Mouse (Mus musculus) hindbrain, embryonic 11.5 days (tissue): ENCODE measurements around the gene Ptprn. TPM values are rescaled to one million over a fixed set of nuclear protein-coding genes. Genes with fewer than 3 reads are reported as not detected.
A peak's percentile ranks its signal among the peaks of the same experiment; 100 is the strongest.

Experiments
- ATAC-seq: fragments of 200-750 bp; cut with Nextera tagmentation; 2 replicates; pipeline ENCODE4 v1.8.0; 2017; ENCODE audit warnings: mild to moderate bottlenecking, moderate TSS enrichment, moderate library complexity; ENCODE audit not compliant: low FRiP score
- DNase-seq: peaks from one replicate; pipeline ENCODE4 v3.0.0-alpha.2; 2015; ENCODE audit warnings: low spot score
- H3K27ac ChIP-seq: fragments of 300-500 bp; sonication (generic); 2 replicates; pipeline ENCODE4 v1.5.1; 2014; ENCODE audit warnings: mild to moderate bottlenecking, low read depth, low read length
- H3K27me3 ChIP-seq: fragments of 300-500 bp; sonication (generic); 2 replicates; pipeline ENCODE4 v1.6.1; 2014; ENCODE audit warnings: mild to moderate bottlenecking, low read length, moderate library complexity, mixed read lengths; ENCODE audit not compliant: control insufficient read depth, insufficient read depth
- H3K36me3 ChIP-seq: fragments of 300-500 bp; sonication (generic); 2 replicates; pipeline ENCODE4 v1.6.1; 2014; ENCODE audit warnings: mild to moderate bottlenecking, low read length, moderate library complexity, mixed read lengths; ENCODE audit not compliant: control insufficient read depth, insufficient read depth
- H3K4me1 ChIP-seq: fragments of 300-500 bp; sonication (generic); replicated peaks from 2 replicates; pipeline ENCODE4 v1.6.1; 2014; ENCODE audit warnings: low read length, mixed read lengths; ENCODE audit not compliant: control insufficient read depth, insufficient read depth
- H3K4me2 ChIP-seq: fragments of 300-500 bp; sonication (generic); replicated peaks from 2 replicates; pipeline ENCODE4 v1.6.1; 2014; ENCODE audit warnings: mild to moderate bottlenecking, low read depth, low read length
- H3K4me3 ChIP-seq: fragments of 300-500 bp; sonication (generic); 2 replicates; pipeline ENCODE4 v1.5.1; 2014; ENCODE audit warnings: low read depth, low read length
- H3K9ac ChIP-seq: fragments of 300-500 bp; sonication (generic); 2 replicates; pipeline ENCODE4 v1.6.1; 2014; ENCODE audit warnings: low read depth, low read length
- H3K9me3 ChIP-seq: fragments of 300-500 bp; sonication (generic); 2 replicates; pipeline ENCODE4 v1.6.1; 2016; ENCODE audit warnings: low read length; ENCODE audit not compliant: control insufficient read depth
- WGBS: fragments of 180-500 bp; shearing (Covaris S2); extraction: QIAGEN DNeasy Blood & Tissue Kit; methylation state at CpG from one replicate; pipeline ENCODE4 v1.1.7; 2014; 5-methylcytosine and 5-hydroxymethylcytosine counted together
- polyA plus RNA-seq: library from polyadenylated mRNA; unstranded; fragments of >200 nt; fragmentation: Nextera tagmentation; extraction: Ambion mirVana; gene quantifications from 2 replicates; pipeline ENCODE4 v1.2.1, GENCODE M21; 2014

Ptprn gene
- 3.5 and 6.0 TPM in 2 replicates for polyA plus RNA-seq

- no peaks in the 10 kb centered on the region for H3K36me3 ChIP-seq
- 18% methylated on average over 22 of the region's 32 CpGs for WGBS
- peak; percentile 65 for ATAC-seq
- H3K9ac ChIP-seq = peak within 1 kb of the TSS; percentile 46; the same call in 1 of the 2 replicates
- H3K4me3 ChIP-seq = peak within 1 kb of the TSS; percentile 36
- peaks cover 27% of the 10 kb centered on the region for H3K27me3 ChIP-seq
- H3K4me2 ChIP-seq = peak within 1 kb of the TSS; percentile 60
- H3K4me1 ChIP-seq = no peaks in the 10 kb centered on the region
- no peaks in the 10 kb centered on the region for H3K9me3 ChIP-seq
- no peak within 1 kb of the TSS for H3K27ac ChIP-seq
- peak; percentile 52 for DNase-seq
These were observed at the start of gene Ptprn for GRCm38 (mm10) chr1:75264091-75264880. Gene Ptprn (minus strand): TSS chr1:75264502.

DNA sequence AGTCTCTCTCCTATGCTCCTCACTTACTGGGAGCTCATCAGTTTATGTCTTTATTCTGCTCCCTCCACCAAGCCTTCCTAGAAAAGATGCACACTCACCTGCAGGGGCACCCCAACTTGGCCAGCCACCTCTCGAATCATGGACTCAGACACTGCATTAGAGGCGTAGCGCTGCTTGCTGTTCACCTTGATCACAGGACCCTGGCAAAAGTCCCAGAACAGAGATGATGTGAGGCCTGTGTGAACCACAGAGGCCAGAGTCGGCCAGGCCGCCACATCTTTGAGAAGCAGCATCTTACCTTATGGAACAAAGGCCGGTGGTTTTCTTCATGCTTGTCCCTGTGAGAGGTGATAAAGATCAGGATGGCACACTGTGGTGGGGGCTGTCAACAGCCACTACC, 47.4 kb upstream of the Ptprn start:
- no peak for DNase-seq
- H3K4me1 ChIP-seq = 0 out of 2 replicates have a peak, but pooled peaks cover 2% of the 10 kb centered on the region
- WGBS = 97% methylated on average over 6 of the region's 6 CpGs
- ATAC-seq = no peak
- H3K4me2 ChIP-seq = no peak overlapping the region
- no peaks in the 10 kb centered on the region for H3K27me3 ChIP-seq
- no peak overlapping the region for H3K27ac ChIP-seq
- no peak overlapping the region for H3K9ac ChIP-seq
- 0 out of 2 replicates have a peak, but pooled peaks cover 5% of the 10 kb centered on the region for H3K36me3 ChIP-seq
- H3K4me3 ChIP-seq = no peak overlapping the region
- no peaks in the 10 kb centered on the region for H3K9me3 ChIP-seq

GRCm38 (mm10) chr1:75304662-75305061, 40.4 kb upstream of the Ptprn start:
- Histone ChIP-seq H3K27ac (no peak overlapping the region), H3K4me1 (no peaks in the 10 kb centered on the region), H3K9me3 (no peaks in the 10 kb centered on the region), H3K36me3 (0 out of 2 replicates have a peak, but pooled peaks cover 2% of the 10 kb centered on the region), H3K4me2 (no peak overlapping the region), H3K4me3 (no peak overlapping the region), H3K27me3 (no peaks in the 10 kb centered on the region), H3K9ac (no peak overlapping the region)
- ATAC-seq = no peak
- no peak for DNase-seq
- WGBS = 82% methylated on average over 2 of the region's 2 CpGs

DNA sequence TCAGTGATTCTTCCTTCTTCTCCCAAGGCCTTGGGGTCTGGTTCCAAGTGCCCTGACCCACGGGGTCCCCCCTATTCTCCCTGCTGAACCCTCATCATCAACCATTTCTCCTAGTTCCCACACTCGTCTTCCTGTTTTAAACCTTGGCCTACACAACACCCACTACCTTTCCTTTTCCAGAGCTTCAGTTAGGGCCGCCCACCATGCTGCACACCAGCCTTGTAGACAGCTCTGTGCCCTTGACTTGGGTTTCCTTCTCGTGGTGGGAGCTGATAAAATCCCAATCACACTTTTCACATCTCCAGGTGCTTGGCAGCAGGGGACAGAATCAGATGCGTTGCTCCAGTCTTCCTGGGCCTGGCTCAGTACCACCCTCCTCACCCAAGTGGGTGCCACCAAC, 30.0 kb upstream of the Ptprn start:
- WGBS = 77% methylated on average over 5 of the region's 5 CpGs

DNA sequence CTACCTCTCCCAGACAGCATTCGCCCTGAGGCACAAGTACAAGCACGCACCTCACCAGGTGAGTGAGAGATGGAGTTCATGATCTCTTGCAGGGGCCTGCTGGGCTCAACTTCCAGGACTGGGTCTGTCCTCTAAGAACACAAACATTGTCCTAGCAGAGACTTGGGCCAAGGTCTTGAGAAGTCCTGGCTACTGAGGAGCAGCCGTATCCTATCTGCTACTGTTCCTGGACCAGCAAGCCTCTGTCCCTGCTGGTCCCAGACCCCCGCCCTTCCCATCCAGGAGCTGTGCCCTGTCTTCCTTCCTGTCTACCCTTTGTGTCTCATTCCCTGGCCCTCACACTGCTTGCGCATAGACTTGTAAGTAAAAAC, 29.0 kb upstream of the Ptprn start:
- peaks cover 9% of the 10 kb centered on the region; the same call in 1 of the 2 replicates for H3K4me1 ChIP-seq
- H3K27ac ChIP-seq = no peak overlapping the region
- no peaks in the 10 kb centered on the region for H3K36me3 ChIP-seq
- H3K4me2 ChIP-seq = no peak overlapping the region
- H3K4me3 ChIP-seq = no peak overlapping the region
- ATAC-seq = no peak
- H3K27me3 ChIP-seq = no peaks in the 10 kb centered on the region
- DNase-seq = no peak
- no peaks in the 10 kb centered on the region for H3K9me3 ChIP-seq
- H3K9ac ChIP-seq = no peak overlapping the region
- 82% methylated on average over 5 of the region's 5 CpGs for WGBS

More for the DNA sequence above, 30.0 kb upstream of the Ptprn start:
- no peaks in the 10 kb centered on the region for H3K27me3 ChIP-seq
- H3K9ac ChIP-seq = no peak overlapping the region
- peaks cover 5% of the 10 kb centered on the region; the same call in 1 of the 2 replicates for H3K4me1 ChIP-seq
- H3K9me3 ChIP-seq = no peaks in the 10 kb centered on the region
- no peak overlapping the region for H3K4me2 ChIP-seq
- H3K36me3 ChIP-seq = no peaks in the 10 kb centered on the region
- DNase-seq (no peak), ATAC-seq (no peak)
- H3K27ac ChIP-seq = no peak overlapping the region
- no peak overlapping the region for H3K4me3 ChIP-seq

- ATAC-seq = no peak
- no peaks in the 10 kb centered on the region for H3K27me3 ChIP-seq
- WGBS = 53% methylated on average over 12 of the region's 12 CpGs
- no peak overlapping the region for H3K4me3 ChIP-seq
- H3K36me3 ChIP-seq = no peaks in the 10 kb centered on the region
- H3K9me3 ChIP-seq = no peaks in the 10 kb centered on the region
- H3K9ac ChIP-seq = no peak overlapping the region
- DNase-seq = no peak
- no peak overlapping the region for H3K27ac ChIP-seq
- H3K4me1 ChIP-seq = peaks cover 9% of the 10 kb centered on the region; the same call in 1 of the 2 replicates
- no peak overlapping the region for H3K4me2 ChIP-seq
These were observed 28.4 kb upstream of the Ptprn start for GRCm38 (mm10) chr1:75292476-75293330.

DNA sequence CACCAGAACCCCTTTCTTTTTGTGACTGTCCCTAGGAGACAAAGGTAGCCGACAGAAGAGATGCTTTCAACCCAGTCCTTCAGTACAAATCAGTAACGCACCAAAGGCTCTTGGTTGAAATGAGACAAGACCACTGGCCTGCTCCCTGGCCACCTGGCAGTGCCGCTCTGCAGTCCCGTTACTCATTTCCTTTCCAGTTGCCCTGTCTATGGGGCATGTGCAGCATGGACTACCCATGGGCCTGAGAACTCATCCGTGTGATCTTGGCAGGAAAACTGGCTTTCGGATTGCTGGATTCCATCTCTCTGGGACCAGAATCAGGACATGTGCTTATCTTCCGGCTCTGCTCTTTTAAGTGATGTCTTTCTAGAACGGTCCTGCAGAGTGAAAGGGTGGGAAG, 27.0 kb upstream of the Ptprn start:
- WGBS = 91% methylated on average over 8 of the region's 8 CpGs
- DNase-seq (no peak), ATAC-seq (no peak)
- Histone ChIP-seq H3K27ac (no peak overlapping the region), H3K9ac (no peak overlapping the region), H3K9me3 (no peaks in the 10 kb centered on the region), H3K27me3 (no peaks in the 10 kb centered on the region), H3K4me2 (no peak overlapping the region), H3K4me3 (no peak overlapping the region), H3K36me3 (no peaks in the 10 kb centered on the region), H3K4me1 (peaks cover 9% of the 10 kb centered on the region; the same call in 1 of the 2 replicates)

GRCm38 (mm10) chr1:75290582-75290981, 26.3 kb upstream of the Ptprn start:
- DNase-seq (peak; percentile 55), ATAC-seq (peak; percentile 10; the same call in 1 of the 2 replicates)
- no peak overlapping the region for H3K4me2 ChIP-seq
- peaks cover 9% of the 10 kb centered on the region; the same call in 1 of the 2 replicates for H3K4me1 ChIP-seq
- no peak overlapping the region for H3K4me3 ChIP-seq
- H3K27me3 ChIP-seq = no peaks in the 10 kb centered on the region
- no peaks in the 10 kb centered on the region for H3K36me3 ChIP-seq
- peak overlapping the region; percentile 83 for H3K27ac ChIP-seq
- H3K9ac ChIP-seq = no peak overlapping the region
- no peaks in the 10 kb centered on the region for H3K9me3 ChIP-seq
